Mouse (Mus musculus): ENCODE measurements at regions not wholly inside any gene's neighbourhood (a gene's known extent, or its start where the extent isn't known, plus 50 kb on each side); places are given as distances from the start of the nearest gene placed in this dataset.

DNA sequence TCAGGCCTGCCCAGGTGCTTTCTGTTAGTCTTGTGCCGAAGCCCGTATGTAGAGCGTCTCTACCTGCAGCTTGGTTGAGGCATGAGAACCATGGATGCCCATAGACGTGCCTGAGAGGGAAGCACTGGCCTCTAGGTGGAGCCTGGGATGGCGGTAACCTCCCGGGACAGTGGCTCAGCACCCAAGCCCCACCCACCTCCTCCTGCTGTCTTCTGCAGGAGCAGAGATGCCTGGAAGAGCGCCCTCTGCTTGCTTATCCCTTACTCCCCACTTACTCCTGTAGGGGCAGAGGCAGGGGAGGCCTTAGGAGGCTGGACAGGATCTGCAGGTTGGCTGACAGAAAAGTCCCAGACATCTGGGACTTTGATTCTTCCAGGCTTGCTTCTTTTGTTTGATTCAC is 92.7 kb upstream of the Zc3h12a start:
- Histone ChIP-seq H3K4me3 (ENCODE audit: insufficient read depth, low read length) (no peak overlapping the region), H3K27ac (ENCODE audit: insufficient read depth, low read length) (no peak overlapping the region), H3K4me1 (ENCODE audit: control insufficient read depth, insufficient read depth, low read length) (0 out of 2 replicates have a peak, but pooled peaks cover 2% of the 10 kb centered on the region)
- TF ChIP-seq POLR2A (IDR thresholded peaks at IDR 0.05; ENCODE audit: extremely low read depth, insufficient read depth, low read length) (no peak), CTCF (IDR thresholded peaks at IDR 0.05; ENCODE audit: extremely low read depth, insufficient read depth, low read length) (no peak)

DNA sequence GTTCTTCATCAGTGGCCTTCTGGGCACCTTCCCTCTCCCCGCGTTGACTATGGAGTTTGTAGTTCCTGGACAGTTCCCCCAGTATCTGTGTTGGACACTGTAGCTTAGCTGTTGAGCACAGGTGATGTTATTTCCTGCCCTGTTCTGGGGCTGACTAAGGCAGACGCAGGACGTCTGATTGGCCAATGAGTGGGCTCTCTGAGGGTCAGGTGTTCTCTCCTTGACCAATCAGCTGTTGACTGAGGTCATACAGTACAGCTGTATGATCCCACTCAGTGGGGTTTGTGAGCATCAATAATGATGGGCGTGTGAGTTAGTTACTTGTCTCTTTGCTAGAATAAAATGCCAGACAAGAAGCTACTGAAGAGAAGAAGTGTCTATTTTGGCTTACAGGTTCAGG is 91.6 kb upstream of the Zc3h12a start:
- TF ChIP-seq CTCF (IDR thresholded peaks at IDR 0.05; ENCODE audit: extremely low read depth, insufficient read depth, low read length) = no peak
- no peak for TF ChIP-seq POLR2A (IDR thresholded peaks at IDR 0.05; ENCODE audit: extremely low read depth, insufficient read depth, low read length)
- H3K27ac ChIP-seq (ENCODE audit: insufficient read depth, low read length) = no peak overlapping the region
- no peak overlapping the region for H3K4me3 ChIP-seq (ENCODE audit: insufficient read depth, low read length)
- 0 out of 2 replicates have a peak, but pooled peaks cover 2% of the 10 kb centered on the region for H3K4me1 ChIP-seq (ENCODE audit: control insufficient read depth, insufficient read depth, low read length)

DNA sequence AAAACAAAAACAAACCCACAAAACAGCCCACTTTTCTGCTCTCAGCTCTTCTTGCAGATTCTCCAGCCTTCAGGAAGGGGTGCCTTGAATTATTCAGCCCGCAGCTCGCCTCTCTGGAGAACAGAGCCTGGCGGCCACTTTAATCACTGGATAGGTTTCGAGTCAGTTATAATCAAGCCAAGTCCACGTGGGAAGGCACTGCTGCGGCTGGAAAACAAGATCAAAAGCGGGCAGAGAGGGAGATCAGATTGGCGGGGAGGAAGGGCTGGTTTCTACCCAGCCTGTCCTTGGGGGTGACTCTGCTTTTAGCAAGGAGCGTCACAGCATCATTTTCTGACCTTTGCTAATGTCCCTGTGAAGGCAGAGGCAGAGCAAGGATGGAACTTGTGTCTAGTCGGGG is 86.7 kb upstream of the Zc3h12a start:
- Histone ChIP-seq H3K27ac (ENCODE audit: insufficient read depth, low read length) (no peak overlapping the region), H3K4me1 (ENCODE audit: control insufficient read depth, insufficient read depth, low read length) (no peaks in the 10 kb centered on the region), H3K4me3 (ENCODE audit: insufficient read depth, low read length) (no peak overlapping the region)
- TF ChIP-seq CTCF (IDR thresholded peaks at IDR 0.05; ENCODE audit: extremely low read depth, insufficient read depth, low read length) = no peak
- no peak for TF ChIP-seq POLR2A (IDR thresholded peaks at IDR 0.05; ENCODE audit: extremely low read depth, insufficient read depth, low read length)

DNA sequence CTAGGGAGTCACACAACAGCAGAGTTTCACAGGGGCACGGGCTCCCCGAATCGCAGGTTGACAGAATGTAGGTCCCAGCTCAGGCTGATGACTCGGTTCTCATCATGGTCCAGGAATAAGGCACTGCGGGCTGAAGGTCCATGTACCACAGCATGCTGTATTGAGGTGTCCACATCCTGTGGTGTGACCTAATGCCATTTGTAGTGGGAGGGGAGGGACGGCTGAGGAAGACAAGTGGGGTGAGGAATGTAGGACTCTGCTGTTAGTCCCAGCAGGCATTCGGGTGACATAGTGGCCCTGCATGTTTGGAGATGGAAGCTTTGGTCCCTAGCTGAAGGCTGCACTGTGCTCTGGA is 84.5 kb upstream of the Zc3h12a start:
- TF ChIP-seq POLR2A (IDR thresholded peaks at IDR 0.05; ENCODE audit: extremely low read depth, insufficient read depth, low read length) (no peak), CTCF (IDR thresholded peaks at IDR 0.05; ENCODE audit: extremely low read depth, insufficient read depth, low read length) (no peak)
- H3K4me3 ChIP-seq (ENCODE audit: insufficient read depth, low read length) = no peak overlapping the region
- H3K4me1 ChIP-seq (ENCODE audit: control insufficient read depth, insufficient read depth, low read length) = no peaks in the 10 kb centered on the region
- H3K27ac ChIP-seq (ENCODE audit: insufficient read depth, low read length) = no peak overlapping the region

DNA sequence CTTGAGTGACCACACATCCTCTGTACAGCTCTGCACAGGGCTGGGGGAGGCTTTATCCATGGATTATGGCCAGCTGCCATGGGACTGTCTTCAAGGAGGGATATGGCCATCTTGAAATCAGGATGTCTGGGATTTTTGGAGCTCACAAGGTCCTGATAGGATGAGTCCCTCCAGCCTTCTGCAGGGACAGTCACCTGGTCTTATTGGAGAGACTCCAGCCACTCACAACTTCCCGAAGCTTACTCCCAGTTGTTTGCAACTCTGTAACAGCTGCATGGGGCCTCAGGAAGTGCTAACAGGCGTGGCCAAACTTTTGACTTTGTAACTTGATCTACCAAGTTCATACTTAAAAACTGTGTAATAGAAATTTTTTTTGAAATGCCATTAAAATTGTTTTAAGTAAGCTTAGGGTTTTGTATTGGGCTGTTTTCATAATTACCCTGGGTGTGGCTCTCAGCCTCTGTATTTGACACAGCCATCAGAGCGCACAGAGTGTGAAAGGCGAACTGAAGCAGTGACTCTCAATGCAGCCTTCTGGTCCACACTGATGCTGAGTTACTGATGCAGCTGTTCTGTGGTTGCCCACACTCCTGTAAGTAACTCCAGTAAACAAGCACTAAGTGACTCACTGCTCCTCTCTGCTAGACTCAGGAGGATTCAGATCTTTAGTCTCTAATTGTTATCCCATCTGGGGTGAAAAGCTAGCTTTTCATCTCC is 84.0 kb upstream of the Zc3h12a start:
- no peak overlapping the region for H3K27ac ChIP-seq (ENCODE audit: insufficient read depth, low read length)
- TF ChIP-seq CTCF (IDR thresholded peaks at IDR 0.05; ENCODE audit: extremely low read depth, insufficient read depth, low read length) (no peak), POLR2A (IDR thresholded peaks at IDR 0.05; ENCODE audit: extremely low read depth, insufficient read depth, low read length) (no peak)

DNA sequence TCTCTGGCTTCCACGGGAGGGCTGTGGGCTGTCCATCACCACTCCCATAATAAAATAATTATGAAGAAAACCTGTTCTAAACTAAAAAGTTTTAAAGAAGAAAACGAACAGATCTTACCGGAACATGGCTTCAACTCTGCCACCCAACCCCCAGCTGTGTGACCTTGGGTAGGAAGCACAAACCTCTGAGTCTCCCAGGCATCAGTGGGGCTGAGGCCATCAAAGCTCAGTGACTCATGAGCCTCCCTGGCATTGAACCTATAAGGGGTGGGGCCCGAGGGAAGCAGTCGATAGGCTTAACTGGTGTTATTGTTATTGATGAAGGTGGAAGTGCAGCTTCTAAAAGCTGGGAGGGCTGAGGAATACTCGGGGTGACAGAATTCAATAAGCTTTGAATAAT is 83.1 kb upstream of the Zc3h12a start:
- Histone ChIP-seq H3K4me3 (ENCODE audit: insufficient read depth, low read length) (no peak overlapping the region), H3K27ac (ENCODE audit: insufficient read depth, low read length) (no peak overlapping the region), H3K4me1 (ENCODE audit: control insufficient read depth, insufficient read depth, low read length) (no peaks in the 10 kb centered on the region)
- TF ChIP-seq POLR2A (IDR thresholded peaks at IDR 0.05; ENCODE audit: extremely low read depth, insufficient read depth, low read length) (no peak), CTCF (IDR thresholded peaks at IDR 0.05; ENCODE audit: extremely low read depth, insufficient read depth, low read length) (no peak)

More for the DNA sequence above, 84.0 kb upstream of the Zc3h12a start:
- no peaks in the 10 kb centered on the region for H3K4me1 ChIP-seq (ENCODE audit: control insufficient read depth, insufficient read depth, low read length)
- H3K4me3 ChIP-seq (ENCODE audit: insufficient read depth, low read length) = no peak overlapping the region

DNA sequence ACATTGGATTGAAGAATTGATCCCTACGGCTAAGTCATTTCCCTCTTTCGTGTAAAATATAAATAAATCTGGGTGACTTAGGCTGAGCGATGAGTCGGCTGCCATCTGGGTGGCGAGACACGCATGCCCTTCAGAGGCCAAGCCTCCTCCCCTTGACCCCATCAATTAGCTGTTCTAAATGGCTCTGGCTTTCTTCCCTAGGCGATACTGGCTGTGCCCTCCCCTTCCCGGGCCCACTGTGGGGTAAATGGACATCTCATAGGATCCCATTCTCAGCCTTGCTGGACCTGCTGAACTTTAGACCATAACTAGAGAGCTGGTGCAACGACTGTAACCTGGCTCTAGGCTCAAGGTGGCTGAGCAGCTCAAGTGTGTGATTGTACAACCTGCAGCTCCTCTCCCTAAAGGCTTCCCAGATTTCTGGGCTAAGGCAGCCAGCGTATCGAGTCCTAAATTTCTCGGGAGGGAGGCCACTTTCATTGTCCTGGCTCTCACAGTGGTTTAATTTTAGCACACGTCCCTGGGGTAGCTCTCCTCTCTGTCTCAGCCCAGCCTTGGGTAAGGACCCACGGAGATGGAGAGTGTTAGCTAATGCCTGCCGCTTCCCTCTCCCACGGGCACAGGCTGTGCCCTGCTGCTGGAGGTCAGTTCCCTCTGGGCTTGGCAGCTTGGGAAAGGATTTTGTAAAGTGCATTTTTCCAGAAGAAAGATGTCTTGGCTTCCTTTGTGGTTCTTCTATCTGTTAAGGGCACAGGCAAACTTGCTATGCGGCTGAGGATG is 80.7 kb upstream of the Zc3h12a start:
- H3K4me3 ChIP-seq (ENCODE audit: insufficient read depth, low read length) = no peak overlapping the region
- H3K27ac ChIP-seq (ENCODE audit: insufficient read depth, low read length) = no peak overlapping the region
- TF ChIP-seq CTCF (IDR thresholded peaks at IDR 0.05; ENCODE audit: extremely low read depth, insufficient read depth, low read length) = no peak
- no peak for TF ChIP-seq POLR2A (IDR thresholded peaks at IDR 0.05; ENCODE audit: extremely low read depth, insufficient read depth, low read length)
- H3K4me1 ChIP-seq (ENCODE audit: control insufficient read depth, insufficient read depth, low read length) = no peaks in the 10 kb centered on the region

DNA sequence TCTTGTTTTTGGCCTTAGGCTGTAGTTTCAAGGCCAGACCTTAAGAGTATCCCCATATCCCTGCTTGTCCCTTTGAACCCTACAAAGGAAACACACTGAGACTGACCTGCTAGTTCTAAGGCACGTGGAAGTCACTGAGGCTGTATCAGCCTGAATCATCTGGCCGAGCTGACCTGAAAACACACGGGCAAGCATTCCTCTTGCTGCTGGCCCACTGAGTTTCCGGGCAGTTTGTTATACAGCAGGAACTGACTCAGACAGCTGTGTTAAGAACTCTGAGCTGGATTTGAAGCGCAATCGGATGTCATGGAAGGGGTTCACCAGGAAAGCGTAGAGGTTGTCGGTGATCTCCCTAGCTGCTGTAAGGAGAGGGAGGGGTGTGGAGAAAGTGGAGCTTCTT is 75.9 kb upstream of the Zc3h12a start:
- H3K4me1 ChIP-seq (ENCODE audit: control insufficient read depth, insufficient read depth, low read length) = no peaks in the 10 kb centered on the region
- TF ChIP-seq POLR2A (IDR thresholded peaks at IDR 0.05; ENCODE audit: extremely low read depth, insufficient read depth, low read length) (no peak), CTCF (IDR thresholded peaks at IDR 0.05; ENCODE audit: extremely low read depth, insufficient read depth, low read length) (no peak)
- H3K27ac ChIP-seq (ENCODE audit: insufficient read depth, low read length) = no peak overlapping the region
- H3K4me3 ChIP-seq (ENCODE audit: insufficient read depth, low read length) = no peak overlapping the region

DNA sequence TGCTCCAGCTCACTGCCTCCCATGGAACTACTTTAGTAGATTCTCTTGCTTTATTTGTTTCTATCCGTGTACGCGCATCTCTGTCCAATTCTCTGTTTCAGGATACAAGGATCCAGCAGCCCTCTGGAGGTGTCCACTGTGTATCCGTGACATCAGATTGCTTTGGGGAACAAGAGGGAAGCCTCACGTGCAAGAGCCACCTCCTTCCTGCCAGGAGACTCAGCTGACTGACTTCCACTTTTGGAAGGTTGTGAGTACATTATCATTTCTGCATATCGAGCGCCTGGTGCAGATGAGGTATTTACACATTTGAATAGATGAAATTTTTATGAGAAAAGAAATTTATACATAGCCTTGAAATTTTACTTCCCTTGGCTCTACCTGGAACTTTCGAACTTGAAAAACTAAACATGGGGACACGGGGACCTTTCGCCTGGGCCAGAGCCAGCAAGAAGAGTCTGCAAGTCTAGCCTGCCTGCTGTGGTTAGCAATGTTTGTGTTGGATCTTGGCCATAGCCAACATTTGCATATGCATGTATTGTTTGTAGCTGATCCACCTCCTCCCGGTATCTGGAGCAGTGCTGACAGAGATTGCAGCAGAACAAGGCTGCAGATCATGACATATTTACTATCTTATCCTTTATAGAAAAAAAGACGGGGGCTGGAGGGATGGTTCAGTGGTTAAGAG is 74.1 kb upstream of the Zc3h12a start:
- H3K4me1 ChIP-seq (ENCODE audit: control insufficient read depth, insufficient read depth, low read length) = no peaks in the 10 kb centered on the region
- no peak overlapping the region for H3K4me3 ChIP-seq (ENCODE audit: insufficient read depth, low read length)
- TF ChIP-seq CTCF (IDR thresholded peaks at IDR 0.05; ENCODE audit: extremely low read depth, insufficient read depth, low read length) (no peak), POLR2A (IDR thresholded peaks at IDR 0.05; ENCODE audit: extremely low read depth, insufficient read depth, low read length) (no peak)
- H3K27ac ChIP-seq (ENCODE audit: insufficient read depth, low read length) = no peak overlapping the region

Data from cortical plate, adult 2 months (tissue).